Mouse (Mus musculus) small intestine, adult 2 months (tissue): ENCODE data around the gene Rad9a.

Source experiments
- CTCF ChIP-seq: fragments of 200-500 bp; IDR thresholded peaks from 2 replicates; pipeline ENCODE4 v1.5.1; 2012; ENCODE audit warnings: low read depth, mild to moderate bottlenecking, control low read depth, inconsistent platforms, low read length, moderate library complexity, mixed read lengths; ENCODE audit not compliant: insufficient replicate concordance, insufficient read length; ENCODE audit errors: extremely low read depth
- POLR2A ChIP-seq: fragments of 200-500 bp; IDR thresholded peaks from 2 replicates; pipeline ENCODE4 v1.6.1; 2012; ENCODE audit warnings: low read depth, mild to moderate bottlenecking, control low read depth, inconsistent platforms, low read length, moderate library complexity

GRCm38 (mm10) chr19:4203148-4203547 lies 1.7 kb upstream of the Rad9a start:
- no peak for TF ChIP-seq CTCF
- TF ChIP-seq POLR2A: no peak
